Mouse (Mus musculus): Measurements from ENCODE around the gene Kcnn3. TPM values are rescaled to one million over a fixed set of nuclear protein-coding genes. Genes with fewer than 3 reads are reported as not detected.
A peak's percentile ranks its signal among the peaks of the same experiment; 100 is the strongest.

Gene Kcnn3
- polyA plus RNA-seq, 1 experiment from 2014 or later: 2.0 TPM

GRCm38 (mm10) chr3:89700461-89700860 lies 180.5 kb downstream of the Kcnn3 start:
- Histone ChIP-seq H3K4me2 (no peak overlapping the region), H3K36me3 (replicated peaks) (no peaks in the 10 kb centered on the region), H3K4me1 (peaks cover 3% of the 10 kb centered on the region; the same call in 1 of the 2 replicates), H3K9me3 (no peaks in the 10 kb centered on the region), H3K27me3 (0 out of 2 replicates have a peak, but pooled peaks cover 6% of the 10 kb centered on the region), H3K27ac (no peak overlapping the region), H3K9ac (no peak overlapping the region), H3K4me3 (replicated peaks) (no peak overlapping the region)
- WGBS: 73% methylated on average over 11 of the region's 11 CpGs
- ATAC-seq (ENCODE audit: low FRiP score): no peak

GRCm38 (mm10) chr3:89703596-89703995 lies 183.6 kb downstream of the Kcnn3 start:
- H3K4me3 ChIP-seq (replicated peaks): no peak overlapping the region
- no peak overlapping the region for H3K9ac ChIP-seq
- no peak overlapping the region for H3K4me2 ChIP-seq
- no peaks in the 10 kb centered on the region for H3K4me1 ChIP-seq
- no peak overlapping the region for H3K27ac ChIP-seq
- WGBS: 50% methylated on average over 3 of the region's 3 CpGs
- no peaks in the 10 kb centered on the region for H3K9me3 ChIP-seq
- ATAC-seq (ENCODE audit: low FRiP score): no peak
- no peaks in the 10 kb centered on the region for H3K36me3 ChIP-seq (replicated peaks)
- 0 out of 2 replicates have a peak, but pooled peaks cover 6% of the 10 kb centered on the region for H3K27me3 ChIP-seq

DNA sequence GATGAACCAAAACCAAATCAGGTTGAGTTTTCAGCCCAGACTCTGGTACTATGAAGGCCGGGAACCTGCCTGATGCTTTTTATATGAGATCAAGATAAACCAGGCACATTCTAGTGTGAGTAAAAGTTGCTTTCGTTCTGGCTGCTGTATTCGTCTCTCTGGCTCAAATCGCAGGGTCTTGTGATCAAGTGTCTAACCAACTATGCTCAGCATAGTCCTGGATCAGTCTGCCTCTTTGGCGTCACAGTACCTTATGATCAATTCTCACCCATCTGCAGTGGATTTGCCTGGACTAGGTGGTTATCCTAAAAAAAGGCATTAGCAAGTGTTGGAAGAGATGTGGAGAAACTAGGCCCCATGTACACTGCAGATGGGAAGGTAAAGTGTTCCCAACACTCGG lies 184.1 kb downstream of the Kcnn3 start:
- no peak overlapping the region for H3K4me2 ChIP-seq
- H3K27ac ChIP-seq: no peak overlapping the region
- H3K4me1 ChIP-seq: no peaks in the 10 kb centered on the region
- WGBS: 80% methylated on average over 6 of the region's 6 CpGs
- no peak overlapping the region for H3K4me3 ChIP-seq (replicated peaks)
- H3K27me3 ChIP-seq: 0 out of 2 replicates have a peak, but pooled peaks cover 6% of the 10 kb centered on the region
- no peaks in the 10 kb centered on the region for H3K9me3 ChIP-seq
- ATAC-seq (ENCODE audit: low FRiP score): no peak
- no peak overlapping the region for H3K9ac ChIP-seq
- no peaks in the 10 kb centered on the region for H3K36me3 ChIP-seq (replicated peaks)

DNA sequence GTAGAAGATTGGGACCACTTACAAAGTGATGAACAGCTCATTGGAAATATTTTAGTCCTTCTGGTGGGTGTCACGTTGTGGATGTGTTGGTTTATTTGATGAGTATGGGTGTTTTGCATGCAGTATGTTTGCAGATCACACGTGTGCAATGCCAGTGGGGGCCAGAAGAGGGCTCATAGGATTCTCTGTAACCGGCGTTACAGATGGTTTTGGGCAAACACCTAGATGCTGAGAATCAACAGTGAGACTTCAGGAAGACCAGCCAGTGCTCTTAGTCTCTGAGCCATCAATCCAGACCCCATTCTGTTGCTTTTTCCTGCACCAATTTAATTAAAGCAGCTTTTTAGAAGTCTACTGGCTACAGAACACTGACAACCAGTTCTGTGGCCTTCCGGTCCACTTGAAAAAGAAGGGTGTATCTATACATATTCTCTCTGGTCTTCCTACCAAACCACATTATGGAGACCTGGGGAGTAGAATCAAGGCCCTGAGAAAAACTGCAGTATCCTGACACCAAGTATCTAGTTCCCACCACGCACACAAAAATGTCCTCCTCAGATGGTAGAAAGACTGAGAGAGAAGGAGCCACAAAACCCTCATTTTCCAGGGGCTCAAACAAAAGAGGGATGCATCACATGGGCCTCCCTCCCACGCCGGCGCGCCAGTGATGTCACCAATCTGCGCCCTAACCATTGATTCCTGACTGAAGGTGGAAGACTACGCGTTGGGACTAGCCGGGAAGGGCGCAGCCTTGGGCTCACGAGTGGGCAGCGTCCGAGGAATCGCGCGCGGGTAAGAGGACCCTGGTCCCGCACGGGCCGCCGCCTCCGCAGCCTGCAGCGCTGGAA lies 194.6 kb downstream of the Kcnn3 start, which contains the start of gene Adar:
TSS of gene Adar (plus strand) at position 664 of the 848 bp plus-strand sequence.
- peaks cover 11% of the 10 kb centered on the region for H3K4me1 ChIP-seq

DNA sequence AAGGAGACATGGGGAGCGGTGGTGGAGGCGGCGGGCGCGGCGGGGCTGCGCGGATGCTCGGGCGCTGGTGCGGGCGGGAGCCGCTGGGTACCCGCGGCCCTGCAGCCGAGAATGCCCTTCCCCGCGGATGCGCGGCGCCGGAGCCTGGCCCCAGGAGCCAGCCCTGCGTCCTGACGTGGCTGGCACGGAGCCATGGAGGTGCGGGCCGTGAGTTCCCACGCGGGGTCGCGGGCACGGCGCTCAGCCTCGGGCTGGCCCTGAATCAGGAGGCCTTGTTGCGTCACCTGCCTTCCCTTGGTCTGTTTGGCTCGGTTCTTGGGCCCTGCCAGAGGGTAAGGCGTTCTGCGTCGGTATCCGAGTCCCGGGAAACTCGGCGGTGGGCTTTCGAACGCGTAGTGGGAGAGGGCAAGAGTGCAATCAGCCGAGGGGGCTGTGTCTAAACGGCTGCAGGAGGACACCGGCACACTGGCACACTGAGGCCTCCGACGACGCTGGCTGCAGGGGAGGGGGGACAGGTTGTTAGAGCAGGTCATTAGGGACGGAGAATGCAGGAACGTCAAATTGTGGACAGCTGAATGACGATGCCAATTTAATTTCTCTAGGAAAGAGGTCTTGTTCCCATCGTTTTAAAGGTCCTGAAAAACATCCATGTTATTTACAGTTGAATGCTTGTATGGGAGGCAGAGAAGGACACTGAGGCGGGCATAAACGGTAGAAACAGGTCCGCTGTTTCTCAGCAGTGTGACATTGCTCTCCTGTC lies 195.4 kb downstream of the Kcnn3 start:
- peak; percentile 74 for ATAC-seq (ENCODE audit: low FRiP score)
- peak overlapping the region; percentile 83 for H3K27ac ChIP-seq
- H3K4me2 ChIP-seq: peak overlapping the region; percentile 89
- peaks cover 3% of the 10 kb centered on the region; the same call in 1 of the 2 replicates for H3K36me3 ChIP-seq (replicated peaks)
- no peaks in the 10 kb centered on the region for H3K9me3 ChIP-seq
- H3K9ac ChIP-seq: peak overlapping the region; percentile 88
- WGBS: 2% methylated on average over 59 of the region's 59 CpGs
- H3K27me3 ChIP-seq: peaks cover 8% of the 10 kb centered on the region; the same call in 1 of the 2 replicates
- H3K4me1 ChIP-seq: peaks cover 11% of the 10 kb centered on the region
- peak overlapping the region; percentile 82 for H3K4me3 ChIP-seq (replicated peaks)

More for the DNA sequence above, 194.6 kb downstream of the Kcnn3 start, which contains the start of gene Adar:
- Histone ChIP-seq H3K4me2 (peak within 1 kb of the TSS; percentile 89), H3K27me3 (peaks cover 8% of the 10 kb centered on the region; the same call in 1 of the 2 replicates), H3K9me3 (no peaks in the 10 kb centered on the region), H3K27ac (peak within 1 kb of the TSS; percentile 83), H3K36me3 (replicated peaks) (peaks cover 3% of the 10 kb centered on the region; the same call in 1 of the 2 replicates), H3K9ac (peak within 1 kb of the TSS; percentile 88), H3K4me3 (replicated peaks) (peak within 1 kb of the TSS; percentile 82)
- peak; percentile 93 for ATAC-seq (ENCODE audit: low FRiP score)
- WGBS: 6% methylated on average over 28 of the region's 28 CpGs

DNA sequence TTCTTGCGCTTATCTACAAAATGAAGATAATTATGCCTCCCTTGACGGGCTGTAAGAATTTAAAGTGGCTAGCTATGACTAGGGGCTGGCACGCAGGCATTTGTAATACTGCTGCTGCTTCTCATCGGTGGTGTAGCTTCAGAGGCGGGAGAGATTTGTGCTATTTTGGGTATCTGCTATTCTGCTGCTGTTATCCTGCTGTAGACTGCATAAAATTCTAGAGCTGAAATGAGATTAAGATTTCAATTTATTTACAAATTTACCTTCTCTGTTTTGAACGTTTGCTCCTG lies 195.9 kb downstream of the Kcnn3 start:
- Histone ChIP-seq H3K4me2 (peak overlapping the region; percentile 89), H3K9me3 (no peaks in the 10 kb centered on the region), H3K27me3 (peaks cover 8% of the 10 kb centered on the region; the same call in 1 of the 2 replicates), H3K27ac (no peak overlapping the region), H3K9ac (peak overlapping the region; percentile 88), H3K4me3 (replicated peaks) (peak overlapping the region; percentile 82), H3K36me3 (replicated peaks) (peaks cover 3% of the 10 kb centered on the region; the same call in 1 of the 2 replicates), H3K4me1 (peaks cover 11% of the 10 kb centered on the region)
- no peak for ATAC-seq (ENCODE audit: low FRiP score)
- WGBS: 59% methylated on average over 6 of the region's 6 CpGs

GRCm38 (mm10) chr3:89722032-89722431 lies 202.1 kb downstream of the Kcnn3 start:
- Histone ChIP-seq H3K9me3 (no peaks in the 10 kb centered on the region), H3K4me1 (no peaks in the 10 kb centered on the region), H3K27ac (no peak overlapping the region), H3K4me3 (replicated peaks) (no peak overlapping the region), H3K36me3 (replicated peaks) (peaks cover 3% of the 10 kb centered on the region; the same call in 1 of the 2 replicates), H3K27me3 (no peaks in the 10 kb centered on the region), H3K9ac (no peak overlapping the region), H3K4me2 (no peak overlapping the region)
- ATAC-seq (ENCODE audit: low FRiP score): no peak

- Histone ChIP-seq H3K4me2 (no peak overlapping the region), H3K4me3 (replicated peaks) (no peak overlapping the region), H3K9me3 (no peaks in the 10 kb centered on the region), H3K27ac (no peak overlapping the region), H3K9ac (no peak overlapping the region), H3K27me3 (no peaks in the 10 kb centered on the region), H3K4me1 (no peaks in the 10 kb centered on the region), H3K36me3 (replicated peaks) (peaks cover 3% of the 10 kb centered on the region; the same call in 1 of the 2 replicates)
- WGBS: 77% methylated on average over 7 of the region's 7 CpGs
- ATAC-seq (ENCODE audit: low FRiP score): no peak
Observed at GRCm38 (mm10) chr3:89723400-89724084, 203.6 kb downstream of the Kcnn3 start.

Other genes starting within 250 kb of the Kcnn3 start
- gene Slc50a1, start 249.6 kb upstream of the Kcnn3 start, polyA plus RNA-seq (2016; fragmentation: Nextera tagmentation; extraction: Ambion mirVana): 28.6 and 29.7 TPM in 2 replicates
- gene Efna1, start 239.0 kb upstream of the Kcnn3 start, polyA plus RNA-seq (2016; fragmentation: Nextera tagmentation; extraction: Ambion mirVana): 9.7 and 12.6 TPM in 2 replicates
- 11.9 and 14.9 TPM in 2 replicates for gene Efna3, start 197.2 kb upstream of the Kcnn3 start, polyA plus RNA-seq (2016; fragmentation: Nextera tagmentation; extraction: Ambion mirVana)
- gene Efna4, start 182.1 kb upstream of the Kcnn3 start, polyA plus RNA-seq (2016; fragmentation: Nextera tagmentation; extraction: Ambion mirVana): 17.1 and 20.0 TPM in 2 replicates
- gene Adam15, start 170.2 kb upstream of the Kcnn3 start, polyA plus RNA-seq (2016; fragmentation: Nextera tagmentation; extraction: Ambion mirVana): 22.7 and 28.2 TPM in 2 replicates
- gene Dcst2, start 158.2 kb upstream of the Kcnn3 start, polyA plus RNA-seq (2016; fragmentation: Nextera tagmentation; extraction: Ambion mirVana): 0.13 and 0.22 TPM in 2 replicates
- 0.36 and 0.54 TPM in 2 replicates for gene Dcst1, start 154.9 kb upstream of the Kcnn3 start, polyA plus RNA-seq (2016; fragmentation: Nextera tagmentation; extraction: Ambion mirVana)
- 0.45 and 0.62 TPM in 2 replicates for gene Zbtb7b, start 125.4 kb upstream of the Kcnn3 start, polyA plus RNA-seq (2016; fragmentation: Nextera tagmentation; extraction: Ambion mirVana)
- 0.24 and 2.0 TPM in 2 replicates for gene Lenep, start 117.4 kb upstream of the Kcnn3 start, polyA plus RNA-seq (2016; fragmentation: Nextera tagmentation; extraction: Ambion mirVana)
- 32.2 and 33.1 TPM in 2 replicates for gene Flad1, start 108.3 kb upstream of the Kcnn3 start, polyA plus RNA-seq (2016; fragmentation: Nextera tagmentation; extraction: Ambion mirVana)
- 363 and 395 TPM in 2 replicates for gene Cks1b, start 101.8 kb upstream of the Kcnn3 start, polyA plus RNA-seq (2016; fragmentation: Nextera tagmentation; extraction: Ambion mirVana)
- 28.4 and 30.9 TPM in 2 replicates for gene Shc1, start 101.7 kb upstream of the Kcnn3 start, polyA plus RNA-seq (2016; fragmentation: Nextera tagmentation; extraction: Ambion mirVana)
- gene Pygo2, start 90.0 kb upstream of the Kcnn3 start, polyA plus RNA-seq (2016; fragmentation: Nextera tagmentation; extraction: Ambion mirVana): 47.2 and 48.8 TPM in 2 replicates
- 14.4 and 14.7 TPM in 2 replicates for gene Pbxip1, start 83.5 kb upstream of the Kcnn3 start, polyA plus RNA-seq (2016; fragmentation: Nextera tagmentation; extraction: Ambion mirVana)
- 65.6 and 66.1 TPM in 2 replicates for gene Pmvk, start 65.6 kb upstream of the Kcnn3 start, polyA plus RNA-seq (2016; fragmentation: Nextera tagmentation; extraction: Ambion mirVana)
- 22.1 and 28.5 TPM in 2 replicates for gene Adar, start 194.9 kb downstream of the Kcnn3 start, polyA plus RNA-seq (2016; fragmentation: Nextera tagmentation; extraction: Ambion mirVana)
- gene Chrnb2, start 244.5 kb downstream of the Kcnn3 start, polyA plus RNA-seq (2016; fragmentation: Nextera tagmentation; extraction: Ambion mirVana): 18.9 and 21.3 TPM in 2 replicates